Mouse (Mus musculus) retina, postnatal 1 day (tissue): Measurements from ENCODE around the gene Serpinh1.

Source experiments
- DNase-seq: peaks from one replicate; pipeline ENCODE4 v3.0.0-alpha.2; 2012

Serpinh1 gene

GRCm38 (mm10) chr7:99366716-99367115 lies 13.7 kb upstream of the Serpinh1 start:
- no peak for DNase-seq

GRCm38 (mm10) chr7:99365069-99365468 lies 12.0 kb upstream of the Serpinh1 start:
- DNase-seq = peak; percentile 87

- no peak for DNase-seq
Observed at GRCm38 (mm10) chr7:99362137-99362536, 9.1 kb upstream of the Serpinh1 start.

GRCm38 (mm10) chr7:99360803-99361414 lies 7.9 kb upstream of the Serpinh1 start:
- no peak for DNase-seq

- peak; percentile 89 for DNase-seq
Observed at GRCm38 (mm10) chr7:99360021-99360802, 7.2 kb upstream of the Serpinh1 start.

GRCm38 (mm10) chr7:99358371-99358770 lies 5.3 kb upstream of the Serpinh1 start:
- no peak for DNase-seq

GRCm38 (mm10) chr7:99357201-99357600 lies 4.2 kb upstream of the Serpinh1 start:
- DNase-seq = peak; percentile 50

GRCm38 (mm10) chr7:99356244-99356930 lies 3.3 kb upstream of the Serpinh1 start:
- DNase-seq = no peak

GRCm38 (mm10) chr7:99355731-99356131 lies 2.7 kb upstream of the Serpinh1 start:
- peak; percentile 75 for DNase-seq

- DNase-seq = peak; percentile 80
Observed at GRCm38 (mm10) chr7:99351802-99352517, 1.1 kb downstream of the Serpinh1 start.

- DNase-seq = peak; percentile 65
Observed at GRCm38 (mm10) chr7:99351104-99351801, 1.8 kb downstream of the Serpinh1 start.

GRCm38 (mm10) chr7:99349782-99350720 lies 3.0 kb downstream of the Serpinh1 start:
- no peak for DNase-seq

GRCm38 (mm10) chr7:99348883-99349282 lies 4.2 kb downstream of the Serpinh1 start:
- no peak for DNase-seq

- DNase-seq = no peak
Observed at GRCm38 (mm10) chr7:99347268-99347667, 5.8 kb downstream of the Serpinh1 start.

GRCm38 (mm10) chr7:99343577-99343976 lies 9.5 kb downstream of the Serpinh1 start:
- no peak for DNase-seq

GRCm38 (mm10) chr7:99340736-99341135 lies 12.3 kb downstream of the Serpinh1 start:
- DNase-seq = no peak

GRCm38 (mm10) chr7:99332774-99333480 lies 20.1 kb downstream of the Serpinh1 start:
- peak; percentile 80 for DNase-seq

GRCm38 (mm10) chr7:99330012-99330411 lies 23.0 kb downstream of the Serpinh1 start:
- DNase-seq = no peak

- peak; percentile 57 for DNase-seq
Observed at GRCm38 (mm10) chr7:99328847-99329246, 24.2 kb downstream of the Serpinh1 start.

- DNase-seq = no peak
Observed at GRCm38 (mm10) chr7:99326128-99326527, 26.9 kb downstream of the Serpinh1 start.

GRCm38 (mm10) chr7:99324810-99325209 lies 28.2 kb downstream of the Serpinh1 start:
- no peak for DNase-seq
